Mouse (Mus musculus): ENCODE results near the gene Ggt6. TPM values are rescaled to one million over a fixed set of nuclear protein-coding genes. Genes with fewer than 3 reads are reported as not detected.

Ggt6 gene
- polyA plus RNA-seq, 1 experiment from 2014 or later = not detected

- H3K36me3 ChIP-seq = no peaks in the 10 kb centered on the region
- no peak for DNase-seq (ENCODE audit: low spot score)
- H3K9me3 ChIP-seq (replicated peaks) = no peaks in the 10 kb centered on the region
- H3K4me1 ChIP-seq = peaks cover 54% of the 10 kb centered on the region
- H3K4me3 ChIP-seq = no peak overlapping the region
- no peak overlapping the region for H3K27ac ChIP-seq (replicated peaks)
- peaks cover 65% of the 10 kb centered on the region for H3K27me3 ChIP-seq (ENCODE audit: low read depth, poor library complexity, severe bottlenecking)
- 60% methylated on average over 5 of the region's 5 CpGs for WGBS
Measured at GRCm38 (mm10) chr11:72413601-72414190, 21.6 kb upstream of the Ggt6 start.

- WGBS = 84% methylated on average over 8 of the region's 8 CpGs
- H3K27me3 ChIP-seq (ENCODE audit: low read depth, poor library complexity, severe bottlenecking) = peaks cover 50% of the 10 kb centered on the region
- H3K4me3 ChIP-seq = no peak overlapping the region
- H3K36me3 ChIP-seq = no peaks in the 10 kb centered on the region
- no peak overlapping the region for H3K27ac ChIP-seq (replicated peaks)
- no peak for DNase-seq (ENCODE audit: low spot score)
- no peaks in the 10 kb centered on the region for H3K9me3 ChIP-seq (replicated peaks)
- peaks cover 39% of the 10 kb centered on the region for H3K4me1 ChIP-seq
Measured at GRCm38 (mm10) chr11:72415155-72415554, 20.2 kb upstream of the Ggt6 start.

- H3K27me3 ChIP-seq (ENCODE audit: low read depth, poor library complexity, severe bottlenecking) = peaks cover 39% of the 10 kb centered on the region
- peaks cover 24% of the 10 kb centered on the region for H3K4me1 ChIP-seq
- 84% methylated on average over 5 of the region's 5 CpGs for WGBS
- no peaks in the 10 kb centered on the region for H3K9me3 ChIP-seq (replicated peaks)
- no peak overlapping the region for H3K4me3 ChIP-seq
- no peaks in the 10 kb centered on the region for H3K36me3 ChIP-seq
- peak overlapping the region; percentile 73 for H3K27ac ChIP-seq (replicated peaks)
- DNase-seq (ENCODE audit: low spot score) = no peak
Measured at GRCm38 (mm10) chr11:72416666-72417065, 18.7 kb upstream of the Ggt6 start.

GRCm38 (mm10) chr11:72417376-72417775 lies 17.9 kb upstream of the Ggt6 start:
- 2% methylated on average over 4 of the region's 4 CpGs for WGBS
- H3K27ac ChIP-seq (replicated peaks) = peak overlapping the region; percentile 73

GRCm38 (mm10) chr11:72418227-72418626 lies 17.1 kb upstream of the Ggt6 start:
- H3K4me3 ChIP-seq = no peak overlapping the region
- peak overlapping the region; percentile 73 for H3K27ac ChIP-seq (replicated peaks)
- no peaks in the 10 kb centered on the region for H3K9me3 ChIP-seq (replicated peaks)
- H3K27me3 ChIP-seq (ENCODE audit: low read depth, poor library complexity, severe bottlenecking) = peaks cover 24% of the 10 kb centered on the region
- no peak for DNase-seq (ENCODE audit: low spot score)
- WGBS = 48% methylated on average over 8 of the region's 8 CpGs
- H3K4me1 ChIP-seq = peaks cover 19% of the 10 kb centered on the region
- H3K36me3 ChIP-seq = no peaks in the 10 kb centered on the region

More at GRCm38 (mm10) chr11:72417376-72417775, 17.9 kb upstream of the Ggt6 start:
- Histone ChIP-seq H3K27me3 (ENCODE audit: low read depth, poor library complexity, severe bottlenecking) (peaks cover 32% of the 10 kb centered on the region), H3K4me3 (no peak overlapping the region), H3K4me1 (peaks cover 19% of the 10 kb centered on the region), H3K9me3 (replicated peaks) (no peaks in the 10 kb centered on the region), H3K36me3 (no peaks in the 10 kb centered on the region)
- peak; percentile 35 for DNase-seq (ENCODE audit: low spot score)

GRCm38 (mm10) chr11:72419006-72419405 lies 16.3 kb upstream of the Ggt6 start:
- no peaks in the 10 kb centered on the region for H3K36me3 ChIP-seq
- no peak overlapping the region for H3K27ac ChIP-seq (replicated peaks)
- peaks cover 16% of the 10 kb centered on the region for H3K27me3 ChIP-seq (ENCODE audit: low read depth, poor library complexity, severe bottlenecking)
- H3K9me3 ChIP-seq (replicated peaks) = no peaks in the 10 kb centered on the region
- peaks cover 19% of the 10 kb centered on the region for H3K4me1 ChIP-seq
- DNase-seq (ENCODE audit: low spot score) = no peak
- H3K4me3 ChIP-seq = no peak overlapping the region
- 92% methylated on average over 6 of the region's 6 CpGs for WGBS

- 86% methylated on average over 6 of the region's 6 CpGs for WGBS
- H3K27ac ChIP-seq (replicated peaks) = no peak overlapping the region
- no peaks in the 10 kb centered on the region for H3K27me3 ChIP-seq (ENCODE audit: low read depth, poor library complexity, severe bottlenecking)
- H3K4me3 ChIP-seq = no peak overlapping the region
- no peak for DNase-seq (ENCODE audit: low spot score)
- H3K9me3 ChIP-seq (replicated peaks) = 0 out of 2 replicates have a peak, but pooled peaks cover 3% of the 10 kb centered on the region
- H3K4me1 ChIP-seq = peaks cover 19% of the 10 kb centered on the region
- no peaks in the 10 kb centered on the region for H3K36me3 ChIP-seq
Measured at GRCm38 (mm10) chr11:72420460-72421122, 14.7 kb upstream of the Ggt6 start.

- peaks cover 18% of the 10 kb centered on the region for H3K4me1 ChIP-seq
- 0 out of 2 replicates have a peak, but pooled peaks cover 3% of the 10 kb centered on the region for H3K9me3 ChIP-seq (replicated peaks)
- H3K4me3 ChIP-seq = no peak overlapping the region
- no peaks in the 10 kb centered on the region for H3K27me3 ChIP-seq (ENCODE audit: low read depth, poor library complexity, severe bottlenecking)
- H3K27ac ChIP-seq (replicated peaks) = no peak overlapping the region
- no peaks in the 10 kb centered on the region for H3K36me3 ChIP-seq
- 91% methylated on average over 11 of the region's 11 CpGs for WGBS
- no peak for DNase-seq (ENCODE audit: low spot score)
Measured at GRCm38 (mm10) chr11:72421518-72422278, 13.6 kb upstream of the Ggt6 start.

- Histone ChIP-seq H3K4me1 (no peaks in the 10 kb centered on the region; the same call in 1 of the 2 replicates), H3K27me3 (ENCODE audit: low read depth, poor library complexity, severe bottlenecking) (no peaks in the 10 kb centered on the region), H3K4me3 (no peak overlapping the region), H3K36me3 (no peaks in the 10 kb centered on the region), H3K9me3 (replicated peaks) (peaks cover 3% of the 10 kb centered on the region; the same call in 1 of the 2 replicates), H3K27ac (replicated peaks) (no peak overlapping the region)
- 91% methylated on average over 4 of the region's 4 CpGs for WGBS
- no peak for DNase-seq (ENCODE audit: low spot score)
Measured at GRCm38 (mm10) chr11:72423686-72424085, 11.6 kb upstream of the Ggt6 start.

GRCm38 (mm10) chr11:72425201-72425600 lies 10.1 kb upstream of the Ggt6 start:
- no peak overlapping the region for H3K27ac ChIP-seq (replicated peaks)
- no peaks in the 10 kb centered on the region for H3K27me3 ChIP-seq (ENCODE audit: low read depth, poor library complexity, severe bottlenecking)
- DNase-seq (ENCODE audit: low spot score) = no peak
- no peaks in the 10 kb centered on the region; the same call in 1 of the 2 replicates for H3K4me1 ChIP-seq
- no peak overlapping the region for H3K4me3 ChIP-seq
- H3K36me3 ChIP-seq = no peaks in the 10 kb centered on the region
- H3K9me3 ChIP-seq (replicated peaks) = peaks cover 3% of the 10 kb centered on the region; the same call in 1 of the 2 replicates

- Histone ChIP-seq H3K9me3 (replicated peaks) (peaks cover 3% of the 10 kb centered on the region; the same call in 1 of the 2 replicates), H3K4me3 (no peak overlapping the region), H3K4me1 (no peaks in the 10 kb centered on the region; the same call in 1 of the 2 replicates), H3K27ac (replicated peaks) (no peak overlapping the region), H3K27me3 (ENCODE audit: low read depth, poor library complexity, severe bottlenecking) (no peaks in the 10 kb centered on the region), H3K36me3 (no peaks in the 10 kb centered on the region)
- DNase-seq (ENCODE audit: low spot score) = no peak
Measured at GRCm38 (mm10) chr11:72426884-72427283, 8.4 kb upstream of the Ggt6 start.

GRCm38 (mm10) chr11:72428694-72429093 lies 6.6 kb upstream of the Ggt6 start:
- H3K27me3 ChIP-seq (ENCODE audit: low read depth, poor library complexity, severe bottlenecking) = no peaks in the 10 kb centered on the region
- H3K36me3 ChIP-seq = no peaks in the 10 kb centered on the region
- H3K4me1 ChIP-seq = no peaks in the 10 kb centered on the region; the same call in 1 of the 2 replicates
- 1% methylated on average over 5 of the region's 5 CpGs for WGBS
- no peak overlapping the region for H3K4me3 ChIP-seq
- H3K27ac ChIP-seq (replicated peaks) = no peak overlapping the region; the same call in 1 of the 2 replicates
- DNase-seq (ENCODE audit: low spot score) = peak; percentile 72
- H3K9me3 ChIP-seq (replicated peaks) = peaks cover 3% of the 10 kb centered on the region; the same call in 1 of the 2 replicates
